ENCODE assay signal across 11 mouse cellular contexts in genomic region chr7:140847755-140848580, GRCm38 (mm10). TPM values are rescaled to one million over a fixed set of nuclear protein-coding genes. Genes with fewer than 3 reads are reported as not detected.
DNase-seq lines count a peak whose midpoint lies in the region; ATAC-seq lines count a peak whose summit lies in the region.
"Had no signal": no experiment of that assay in that cellular context is flagged by ENCODE, and none has a peak within 500 bp of the region (broad histone marks: within the 10 kb centered on the region; RNA-seq: fewer than 3 reads in every experiment).

Gene Odf3 (plus strand): TSS chr7:140847805.

- no peak within 1 kb of the TSS for H3K4me2 ChIP-seq in kidney, embryonic 15.5 days
- H3K4me2 ChIP-seq in limb, embryonic 13.5 days (replicated peaks) = no peak within 1 kb of the TSS

- H3K4me1 ChIP-seq in kidney, embryonic 15.5 days = peaks cover 3% of the 10 kb centered on the region; the same call in 1 of the 2 replicates
- peaks cover 7% of the 10 kb centered on the region; the same call in 1 of the 2 replicates for H3K4me1 ChIP-seq in limb, embryonic 13.5 days

- H3K9me3 ChIP-seq in kidney, embryonic 15.5 days (replicated peaks) = no peaks in the 10 kb centered on the region
- H3K9me3 ChIP-seq in limb, embryonic 13.5 days = no peaks in the 10 kb centered on the region

- 64% methylated on average over 11 of the region's 11 CpGs for WGBS in kidney, embryonic 15.5 days
- WGBS in limb, embryonic 13.5 days = 65% methylated on average over 11 of the region's 11 CpGs

- peak; percentile 43 to 54 for DNase-seq in cerebellum, postnatal 10 days
- no peak for DNase-seq in cerebellum, postnatal 36 days
- peak; percentile 66 for DNase-seq in kidney, adult 18-20 months
- DNase-seq in adipocyte (ENCODE audit: low spot score) = peak; percentile 60
- DNase-seq in frontal cortex, postnatal 14 days (ENCODE audit: low spot score in 2 of 2) = no peak
- DNase-seq in embryo, embryonic 11 days = no peak
- DNase-seq: cerebellum, adult 8-10 months; thymus, postnatal 14 days had no signal

- peaks cover 10% of the 10 kb centered on the region for H3K27me3 ChIP-seq in kidney, embryonic 15.5 days
- H3K27me3 ChIP-seq in limb, embryonic 13.5 days = peaks cover 23% of the 10 kb centered on the region

- peaks cover 17% of the 10 kb centered on the region for H3K36me3 ChIP-seq in kidney, embryonic 15.5 days
- peaks cover 18% of the 10 kb centered on the region for H3K36me3 ChIP-seq in limb, embryonic 13.5 days

- no peak for ATAC-seq in kidney, embryonic 15.5 days (replicated peaks; ENCODE audit: low FRiP score)
- no peak for ATAC-seq in limb, embryonic 13.5 days (ENCODE audit: low FRiP score, low read depth)

- H3K27ac ChIP-seq in kidney, embryonic 15.5 days = no peak within 1 kb of the TSS
- H3K27ac ChIP-seq in limb, embryonic 13.5 days = no peak within 1 kb of the TSS; the same call in 1 of the 2 replicates

- no peak within 1 kb of the TSS for H3K9ac ChIP-seq in kidney, embryonic 15.5 days
- peak within 1 kb of the TSS; percentile 2; the same call in 1 of the 2 replicates for H3K9ac ChIP-seq in limb, embryonic 13.5 days

- H3K4me3 ChIP-seq in kidney, embryonic 15.5 days (replicated peaks) = no peak within 1 kb of the TSS
- no peak within 1 kb of the TSS for H3K4me3 ChIP-seq in limb, embryonic 13.5 days

RNA-seq across cellular contexts. Expression of gene Odf3, which starts in this region (rescaled TPM):
- 0.12 TPM in 1 of 2 replicates, not detected in the other for polyA plus RNA-seq in kidney, embryonic 15.5 days (2015; fragmentation: Nextera tagmentation; extraction: Ambion mirVana)
- not detected in 2 replicates for polyA plus RNA-seq in limb, embryonic 13.5 days (2015; fragmentation: Nextera tagmentation; extraction: Ambion mirVana)
- polyA plus RNA-seq: large intestine, adult 2 months had no signal

Comparison
In these comparisons a context has a peak if more than half of its experiments do, and no peak if none do; other contexts are left out.
1. DNase-seq: peak in cerebellum, postnatal 10 days (2 of 2), kidney, adult 18-20 months (single experiment) and adipocyte (single experiment); none in cerebellum, postnatal 36 days (0 of 2), frontal cortex, postnatal 14 days (0 of 2) and embryo, embryonic 11 days (single experiment).